In the genomic region with DNA sequence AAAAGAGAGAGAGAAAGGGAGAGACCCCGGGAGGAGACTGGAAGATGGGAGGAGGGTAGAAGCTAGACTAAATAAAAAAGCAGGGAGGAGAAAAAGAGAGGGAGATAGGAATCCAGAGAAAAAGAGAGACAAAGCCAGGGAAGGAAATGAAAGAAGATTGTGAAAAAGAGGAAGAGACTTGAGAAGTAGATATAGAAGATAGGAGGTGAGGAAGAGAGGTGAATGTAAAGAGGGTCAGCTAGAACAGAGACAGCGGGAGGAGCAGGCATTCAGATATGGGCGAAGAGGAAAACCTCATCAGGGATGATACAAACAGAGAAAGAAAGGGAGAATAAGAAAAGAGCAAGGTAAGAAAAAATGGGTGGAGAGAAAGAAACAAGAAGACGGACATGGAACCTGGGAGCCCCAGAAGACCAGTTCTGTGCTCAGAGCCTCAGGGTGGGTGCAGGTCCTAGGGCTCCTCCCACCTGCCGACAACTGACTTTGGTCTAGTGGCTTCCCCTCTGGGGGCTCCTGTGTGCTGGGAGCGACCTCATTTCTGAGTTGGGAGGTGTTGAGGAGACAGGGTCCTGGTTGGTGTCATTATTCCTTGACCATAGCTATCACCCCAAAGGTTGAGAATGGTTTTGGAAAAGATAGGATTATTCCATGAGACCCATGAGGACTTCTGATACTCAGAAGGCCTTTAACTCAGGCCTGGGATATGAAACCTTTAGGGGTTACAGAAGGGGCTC, we compare ENCODE assay signal across 8 mouse cellular contexts. TPM values are rescaled to one million over a fixed set of nuclear protein-coding genes. Genes with fewer than 3 reads are reported as not detected.
A peak's percentile ranks its signal among the peaks of the same experiment; 100 is the strongest.
DNase-seq lines count a peak whose midpoint lies in the region; ATAC-seq and TF ChIP-seq lines count a peak whose summit lies in the region.

No protein-coding gene starts in this region.

- no peak for TF ChIP-seq CTCF in brain, embryonic 14.5 days (IDR thresholded peaks at IDR 0.05; ENCODE audit: borderline replicate concordance, extremely low read depth, insufficient read depth, insufficient read length)

- no peak for DNase-seq in kidney, postnatal 25 days
- peak; percentile 50 for DNase-seq in brain, embryonic 14.5 days (ENCODE audit: low read depth)
- no peak for DNase-seq in natural killer cell, adult 2 months (ENCODE audit: low spot score in 2 of 2)
- DNase-seq in right cerebral cortex, postnatal 25 days, result no peak

- peaks cover 8% of the 10 kb centered on the region; the same call in 1 of the 2 replicates for H3K36me3 ChIP-seq in kidney, embryonic 16.5 days (ENCODE audit: insufficient read depth, low read length)
- peaks cover 10% of the 10 kb centered on the region for H3K36me3 ChIP-seq in forebrain, embryonic 16.5 days (ENCODE audit: control insufficient read depth, insufficient read depth)
- H3K36me3 ChIP-seq in liver, embryonic 12.5 days, result peaks cover 5% of the 10 kb centered on the region; the same call in 1 of the 2 replicates

- WGBS in kidney, embryonic 16.5 days, result 3% methylated on average over 6 of the region's 6 CpGs
- WGBS in forebrain, embryonic 16.5 days, result 2% methylated on average over 6 of the region's 6 CpGs
- 17% methylated on average over 6 of the region's 6 CpGs for WGBS in liver, embryonic 12.5 days (ENCODE audit: insufficient replicate concordance)

- peak overlapping the region; percentile 75 for H3K9ac ChIP-seq in kidney, embryonic 16.5 days (replicated peaks; ENCODE audit: low read length)
- H3K9ac ChIP-seq in forebrain, embryonic 16.5 days (replicated peaks; ENCODE audit: low read depth, low read length), result peak overlapping the region; percentile 100
- H3K9ac ChIP-seq in liver, embryonic 12.5 days, result 0 out of 2 replicates have a peak overlapping the region, but pooled peaks have one; percentile 46

- no peaks in the 10 kb centered on the region for H3K27me3 ChIP-seq in kidney, embryonic 16.5 days (ENCODE audit: insufficient read depth, low read length)
- no peaks in the 10 kb centered on the region for H3K27me3 ChIP-seq in forebrain, embryonic 16.5 days (replicated peaks; ENCODE audit: control insufficient read depth, insufficient read depth, low read length)
- H3K27me3 ChIP-seq in liver, embryonic 12.5 days (replicated peaks), result peaks cover 48% of the 10 kb centered on the region

- H3K4me3 ChIP-seq in kidney, embryonic 16.5 days (ENCODE audit: low read length), result peak overlapping the region; percentile 69
- peak overlapping the region; percentile 97 for H3K4me3 ChIP-seq in forebrain, embryonic 16.5 days (replicated peaks; ENCODE audit: low read length)
- peak overlapping the region; percentile 58 for H3K4me3 ChIP-seq in liver, embryonic 12.5 days

- peaks cover 47% of the 10 kb centered on the region for H3K4me1 ChIP-seq in kidney, embryonic 16.5 days (ENCODE audit: insufficient read depth, low read length)
- H3K4me1 ChIP-seq in forebrain, embryonic 16.5 days (replicated peaks; ENCODE audit: control insufficient read depth, insufficient read depth, low read length), result peaks cover 40% of the 10 kb centered on the region
- peaks cover 6% of the 10 kb centered on the region; the same call in 1 of the 2 replicates for H3K4me1 ChIP-seq in liver, embryonic 12.5 days

- no peak for TF ChIP-seq POLR2A in brain, embryonic 14.5 days (IDR thresholded peaks at IDR 0.05; ENCODE audit: borderline replicate concordance, extremely low read depth, insufficient read depth, insufficient read length, poor library complexity, severe bottlenecking)

- no peak for ATAC-seq in kidney, embryonic 16.5 days (ENCODE audit: low FRiP score, low TSS enrichment)
- no peak for ATAC-seq in forebrain, embryonic 16.5 days
- no peak for ATAC-seq in liver, embryonic 12.5 days
- no peak for ATAC-seq in erythroblast, adult 5-6 weeks (replicated peaks; ENCODE audit: low FRiP score, poor library complexity, severe bottlenecking)

- no peaks in the 10 kb centered on the region for H3K9me3 ChIP-seq in kidney, embryonic 16.5 days (ENCODE audit: low read length)
- no peaks in the 10 kb centered on the region for H3K9me3 ChIP-seq in forebrain, embryonic 16.5 days (ENCODE audit: control insufficient read depth, low read length)
- no peaks in the 10 kb centered on the region for H3K9me3 ChIP-seq in liver, embryonic 12.5 days (replicated peaks)

- H3K27ac ChIP-seq in kidney, embryonic 16.5 days (ENCODE audit: low read length), result peak overlapping the region; percentile 97
- H3K27ac ChIP-seq in forebrain, embryonic 16.5 days (ENCODE audit: low read length), result peak overlapping the region; percentile 100
- no peak overlapping the region for H3K27ac ChIP-seq in liver, embryonic 12.5 days

- peak overlapping the region; percentile 71 for H3K4me2 ChIP-seq in kidney, embryonic 16.5 days (replicated peaks; ENCODE audit: low read depth, low read length)
- peak overlapping the region; percentile 92 for H3K4me2 ChIP-seq in forebrain, embryonic 16.5 days (ENCODE audit: low read length)
- H3K4me2 ChIP-seq in liver, embryonic 12.5 days, result peak overlapping the region; percentile 76

RNA-seq across cellular contexts. Expression of gene Spaca6, which starts 2.3 kb away (rescaled TPM):
- polyA plus RNA-seq in kidney, embryonic 16.5 days (2015; fragmentation: Nextera tagmentation; extraction: Ambion mirVana), result 30.6 and 44.9 TPM in 2 replicates
- polyA plus RNA-seq in brain, embryonic 14.5 days (2012; rRNA removed), result 58.8 and 80.4 TPM in 2 replicates
- polyA plus RNA-seq in forebrain, embryonic 16.5 days (2015; fragmentation: Nextera tagmentation; extraction: Ambion mirVana), result 19.0 and 30.7 TPM in 2 replicates
- polyA plus RNA-seq in liver, embryonic 12.5 days (2016; fragmentation: Nextera tagmentation; extraction: Ambion mirVana), result 5.6 and 6.4 TPM in 2 replicates
- not detected in 2 replicates for total RNA-seq in erythroblast, adult 5-6 weeks (2015; ENCODE audit: low replicate concordance)
- total RNA-seq in erythroblast, adult 5-6 weeks (2017; ENCODE audit: low replicate concordance), result not detected in 2 replicates

RNA-seq across cellular contexts. Expression of gene Has1, which starts 25.8 kb away (rescaled TPM):
- polyA plus RNA-seq in kidney, embryonic 16.5 days (2015; fragmentation: Nextera tagmentation; extraction: Ambion mirVana), result 0.74 and 0.78 TPM in 2 replicates
- polyA plus RNA-seq in brain, embryonic 14.5 days (2012; rRNA removed), result 0.11 and 0.25 TPM in 2 replicates
- 0.32 and 0.92 TPM in 2 replicates for polyA plus RNA-seq in forebrain, embryonic 16.5 days (2015; fragmentation: Nextera tagmentation; extraction: Ambion mirVana)
- 0.13 and 0.14 TPM in 2 replicates for polyA plus RNA-seq in liver, embryonic 12.5 days (2016; fragmentation: Nextera tagmentation; extraction: Ambion mirVana)
- total RNA-seq in erythroblast, adult 5-6 weeks (2015; ENCODE audit: low replicate concordance), result not detected in 2 replicates
- not detected in 2 replicates for total RNA-seq in erythroblast, adult 5-6 weeks (2017; ENCODE audit: low replicate concordance)

RNA-seq across cellular contexts. Expression of gene Fpr1, which starts 54.5 kb away (rescaled TPM):
- polyA plus RNA-seq in kidney, embryonic 16.5 days (2015; fragmentation: Nextera tagmentation; extraction: Ambion mirVana), result 0.39 and 0.57 TPM in 2 replicates
- 0.05 TPM in 1 of 2 replicates, not detected in the other for polyA plus RNA-seq in brain, embryonic 14.5 days (2012; rRNA removed)
- polyA plus RNA-seq in forebrain, embryonic 16.5 days (2015; fragmentation: Nextera tagmentation; extraction: Ambion mirVana), result not detected in 2 replicates
- 0.61 and 0.92 TPM in 2 replicates for polyA plus RNA-seq in liver, embryonic 12.5 days (2016; fragmentation: Nextera tagmentation; extraction: Ambion mirVana)
- total RNA-seq in erythroblast, adult 5-6 weeks (2015; ENCODE audit: low replicate concordance), result 19.4 and 26.3 TPM in 2 replicates
- total RNA-seq in erythroblast, adult 5-6 weeks (2017; ENCODE audit: low replicate concordance), result 8.8 and 17.1 TPM in 2 replicates

RNA-seq across cellular contexts. Expression of gene Fpr2, which starts 58.4 kb away (rescaled TPM):
- 0.14 and 0.15 TPM in 2 replicates for polyA plus RNA-seq in kidney, embryonic 16.5 days (2015; fragmentation: Nextera tagmentation; extraction: Ambion mirVana)
- 0.23 and 0.46 TPM in 2 replicates for polyA plus RNA-seq in brain, embryonic 14.5 days (2012; rRNA removed)
- polyA plus RNA-seq in forebrain, embryonic 16.5 days (2015; fragmentation: Nextera tagmentation; extraction: Ambion mirVana), result not detected in 2 replicates
- polyA plus RNA-seq in liver, embryonic 12.5 days (2016; fragmentation: Nextera tagmentation; extraction: Ambion mirVana), result 0.25 and 0.32 TPM in 2 replicates
- total RNA-seq in erythroblast, adult 5-6 weeks (2015; ENCODE audit: low replicate concordance), result 51.6 and 66.7 TPM in 2 replicates
- total RNA-seq in erythroblast, adult 5-6 weeks (2017; ENCODE audit: low replicate concordance), result 23.8 and 33.6 TPM in 2 replicates

RNA-seq across cellular contexts. Expression of gene Fpr3, which starts 58.4 kb away (rescaled TPM):
- not detected in 2 replicates for polyA plus RNA-seq in kidney, embryonic 16.5 days (2015; fragmentation: Nextera tagmentation; extraction: Ambion mirVana)
- not detected in 2 replicates for polyA plus RNA-seq in brain, embryonic 14.5 days (2012; rRNA removed)
- not detected in 2 replicates for polyA plus RNA-seq in forebrain, embryonic 16.5 days (2015; fragmentation: Nextera tagmentation; extraction: Ambion mirVana)
- polyA plus RNA-seq in liver, embryonic 12.5 days (2016; fragmentation: Nextera tagmentation; extraction: Ambion mirVana), result not detected in 2 replicates
- not detected in 2 replicates for total RNA-seq in erythroblast, adult 5-6 weeks (2015; ENCODE audit: low replicate concordance)
- not detected in 2 replicates for total RNA-seq in erythroblast, adult 5-6 weeks (2017; ENCODE audit: low replicate concordance)

Comparison
In these comparisons a context has a peak if more than half of its experiments do, and no peak if none do; other contexts are left out.
1. H3K9ac ChIP-seq: peak in every context shown above with its lines; median percentile 100 in forebrain, embryonic 16.5 days; 75 in kidney, embryonic 16.5 days; 46 in liver, embryonic 12.5 days.